Mouse (Mus musculus) embryonic facial prominence, embryonic 12.5 days (tissue): Measurements from ENCODE around the gene Kif2a. TPM values are rescaled to one million over a fixed set of nuclear protein-coding genes. Genes with fewer than 3 reads are reported as not detected.

Experiments used
- ATAC-seq: fragments of 200-750 bp; cut with Nextera tagmentation; 2 replicates; pipeline ENCODE4 v1.8.0; 2017; ENCODE audit not compliant: insufficient number of reproducible peaks, insufficient read depth, low FRiP score, low TSS enrichment
- H3K27ac ChIP-seq: fragments of 300-500 bp; sonication (generic); 2 replicates; pipeline ENCODE4 v1.5.1; 2016; ENCODE audit warnings: mild to moderate bottlenecking
- H3K27me3 ChIP-seq: fragments of 300-500 bp; sonication (generic); 2 replicates; pipeline ENCODE4 v1.6.1; 2016; ENCODE audit warnings: mild to moderate bottlenecking, moderate library complexity
- H3K36me3 ChIP-seq: fragments of 300-500 bp; sonication (generic); 2 replicates; pipeline ENCODE4 v1.6.1; 2016; ENCODE audit warnings: mild to moderate bottlenecking
- H3K4me1 ChIP-seq: fragments of 300-500 bp; sonication (generic); 2 replicates; pipeline ENCODE4 v1.6.1; 2016
- H3K4me2 ChIP-seq: fragments of 300-500 bp; sonication (generic); replicated peaks from 2 replicates; pipeline ENCODE4 v1.6.1; 2016; ENCODE audit warnings: mild to moderate bottlenecking, moderate library complexity
- H3K4me3 ChIP-seq: fragments of 300-500 bp; sonication (generic); 2 replicates; pipeline ENCODE4 v1.5.1; 2016; ENCODE audit warnings: mild to moderate bottlenecking
- H3K9ac ChIP-seq: fragments of 300-500 bp; sonication (generic); 2 replicates; pipeline ENCODE4 v1.6.1; 2016; ENCODE audit warnings: mild to moderate bottlenecking, moderate library complexity
- H3K9me3 ChIP-seq: fragments of 300-500 bp; sonication (generic); 2 replicates; pipeline ENCODE4 v1.6.1; 2016; ENCODE audit warnings: mild to moderate bottlenecking, moderate library complexity
- WGBS: fragments of 180-500 bp; shearing (Covaris S2); methylation state at CpG from one replicate; pipeline ENCODE4 v1.1.7; 2016; 5-methylcytosine and 5-hydroxymethylcytosine counted together
- polyA plus RNA-seq: library from polyadenylated mRNA; unstranded; fragments of >200 nt; fragmentation: Nextera tagmentation; extraction: Ambion mirVana; gene quantifications from 2 replicates; pipeline ENCODE4 v1.2.1, GENCODE M21; 2016

Kif2a gene
- polyA plus RNA-seq, result 27.0 and 33.6 TPM in 2 replicates

- peak; percentile 53 for ATAC-seq
- Histone ChIP-seq H3K4me3 (peak within 1 kb of the TSS; percentile 90), H3K4me2 (peak within 1 kb of the TSS; percentile 60), H3K36me3 (no peaks in the 10 kb centered on the region), H3K27ac (peak within 1 kb of the TSS; percentile 96), H3K27me3 (no peaks in the 10 kb centered on the region), H3K9ac (peak within 1 kb of the TSS; percentile 94), H3K4me1 (peaks cover 15% of the 10 kb centered on the region), H3K9me3 (no peaks in the 10 kb centered on the region)
- WGBS, result 8% methylated on average over 58 of the region's 87 CpGs
These were observed at the start of gene Kif2a for GRCm38 (mm10) chr13:107021461-107022265. Gene Kif2a, minus strand, starts transcription at chr13:107022126.

GRCm38 (mm10) chr13:107069061-107069460 is 47.1 kb upstream of the Kif2a start:
- Histone ChIP-seq H3K9ac (no peak overlapping the region), H3K36me3 (no peaks in the 10 kb centered on the region), H3K27ac (no peak overlapping the region), H3K4me3 (no peak overlapping the region), H3K4me1 (peaks cover 6% of the 10 kb centered on the region; the same call in 1 of the 2 replicates), H3K9me3 (no peaks in the 10 kb centered on the region), H3K4me2 (no peak overlapping the region), H3K27me3 (no peaks in the 10 kb centered on the region)
- WGBS, result 100% methylated on average over 1 of the region's 1 CpGs
- no peak for ATAC-seq

- no peak for ATAC-seq
- H3K4me1 ChIP-seq, result no peaks in the 10 kb centered on the region
- H3K9ac ChIP-seq, result no peak overlapping the region
- H3K4me2 ChIP-seq, result no peak overlapping the region
- 73% methylated on average over 10 of the region's 10 CpGs for WGBS
- no peaks in the 10 kb centered on the region for H3K27me3 ChIP-seq
- H3K27ac ChIP-seq, result no peak overlapping the region
- H3K4me3 ChIP-seq, result no peak overlapping the region
- H3K9me3 ChIP-seq, result no peaks in the 10 kb centered on the region
- H3K36me3 ChIP-seq, result no peaks in the 10 kb centered on the region
These were observed 43.4 kb upstream of the Kif2a start for GRCm38 (mm10) chr13:107065098-107065855.

GRCm38 (mm10) chr13:107064263-107064662 is 42.3 kb upstream of the Kif2a start:
- Histone ChIP-seq H3K4me1 (no peaks in the 10 kb centered on the region), H3K27ac (no peak overlapping the region), H3K4me2 (no peak overlapping the region), H3K9ac (no peak overlapping the region), H3K9me3 (no peaks in the 10 kb centered on the region), H3K36me3 (no peaks in the 10 kb centered on the region), H3K27me3 (no peaks in the 10 kb centered on the region), H3K4me3 (no peak overlapping the region)
- no peak for ATAC-seq
- 77% methylated on average over 2 of the region's 2 CpGs for WGBS

- no peak overlapping the region for H3K4me3 ChIP-seq
- H3K4me2 ChIP-seq, result no peak overlapping the region
- no peaks in the 10 kb centered on the region for H3K9me3 ChIP-seq
- H3K4me1 ChIP-seq, result no peaks in the 10 kb centered on the region
- WGBS, result 74% methylated on average over 7 of the region's 7 CpGs
- ATAC-seq, result no peak
- no peaks in the 10 kb centered on the region for H3K27me3 ChIP-seq
- H3K27ac ChIP-seq, result no peak overlapping the region
- H3K9ac ChIP-seq, result no peak overlapping the region
- H3K36me3 ChIP-seq, result no peaks in the 10 kb centered on the region
These were observed 41.3 kb upstream of the Kif2a start for GRCm38 (mm10) chr13:107063115-107063807.

GRCm38 (mm10) chr13:107060098-107060497 is 38.2 kb upstream of the Kif2a start:
- no peak for ATAC-seq
- Histone ChIP-seq H3K9ac (no peak overlapping the region), H3K27me3 (no peaks in the 10 kb centered on the region), H3K4me1 (no peaks in the 10 kb centered on the region), H3K4me2 (no peak overlapping the region), H3K36me3 (no peaks in the 10 kb centered on the region), H3K27ac (no peak overlapping the region), H3K4me3 (no peak overlapping the region), H3K9me3 (no peaks in the 10 kb centered on the region)
- WGBS, result 84% methylated on average over 7 of the region's 7 CpGs

GRCm38 (mm10) chr13:107059460-107059859 is 37.5 kb upstream of the Kif2a start:
- no peak overlapping the region for H3K4me2 ChIP-seq
- no peak for ATAC-seq
- H3K27ac ChIP-seq, result no peak overlapping the region
- H3K9me3 ChIP-seq, result no peaks in the 10 kb centered on the region
- no peaks in the 10 kb centered on the region for H3K36me3 ChIP-seq
- H3K27me3 ChIP-seq, result no peaks in the 10 kb centered on the region
- no peak overlapping the region for H3K4me3 ChIP-seq
- WGBS, result 77% methylated on average over 3 of the region's 3 CpGs
- H3K9ac ChIP-seq, result no peak overlapping the region
- H3K4me1 ChIP-seq, result no peaks in the 10 kb centered on the region

GRCm38 (mm10) chr13:107056318-107056717 is 34.4 kb upstream of the Kif2a start:
- H3K36me3 ChIP-seq, result no peaks in the 10 kb centered on the region
- WGBS, result 45% methylated on average over 4 of the region's 4 CpGs
- no peak for ATAC-seq
- no peak overlapping the region for H3K4me2 ChIP-seq
- H3K27me3 ChIP-seq, result no peaks in the 10 kb centered on the region
- H3K9me3 ChIP-seq, result no peaks in the 10 kb centered on the region
- H3K4me3 ChIP-seq, result no peak overlapping the region
- H3K4me1 ChIP-seq, result no peaks in the 10 kb centered on the region
- no peak overlapping the region for H3K27ac ChIP-seq
- H3K9ac ChIP-seq, result no peak overlapping the region

GRCm38 (mm10) chr13:107054496-107054895 is 32.6 kb upstream of the Kif2a start:
- no peak overlapping the region for H3K4me3 ChIP-seq
- ATAC-seq, result no peak
- no peaks in the 10 kb centered on the region for H3K9me3 ChIP-seq
- no peaks in the 10 kb centered on the region for H3K36me3 ChIP-seq
- H3K27me3 ChIP-seq, result no peaks in the 10 kb centered on the region
- no peak overlapping the region for H3K9ac ChIP-seq
- no peak overlapping the region for H3K27ac ChIP-seq
- no peaks in the 10 kb centered on the region for H3K4me1 ChIP-seq
- 70% methylated on average over 4 of the region's 4 CpGs for WGBS
- no peak overlapping the region for H3K4me2 ChIP-seq

GRCm38 (mm10) chr13:107051342-107051741 is 29.4 kb upstream of the Kif2a start:
- Histone ChIP-seq H3K4me2 (no peak overlapping the region), H3K9me3 (no peaks in the 10 kb centered on the region), H3K36me3 (no peaks in the 10 kb centered on the region), H3K27ac (no peak overlapping the region), H3K4me3 (no peak overlapping the region), H3K9ac (no peak overlapping the region), H3K27me3 (no peaks in the 10 kb centered on the region), H3K4me1 (no peaks in the 10 kb centered on the region)
- no peak for ATAC-seq
- 79% methylated on average over 3 of the region's 3 CpGs for WGBS

- Histone ChIP-seq H3K4me2 (no peak overlapping the region), H3K9ac (no peak overlapping the region), H3K9me3 (no peaks in the 10 kb centered on the region), H3K4me3 (no peak overlapping the region), H3K36me3 (no peaks in the 10 kb centered on the region), H3K4me1 (no peaks in the 10 kb centered on the region), H3K27me3 (no peaks in the 10 kb centered on the region), H3K27ac (no peak overlapping the region)
- ATAC-seq, result no peak
- WGBS, result 49% methylated on average over 5 of the region's 5 CpGs
These were observed 22.3 kb upstream of the Kif2a start for GRCm38 (mm10) chr13:107044229-107044628.
